In the genomic region with DNA sequence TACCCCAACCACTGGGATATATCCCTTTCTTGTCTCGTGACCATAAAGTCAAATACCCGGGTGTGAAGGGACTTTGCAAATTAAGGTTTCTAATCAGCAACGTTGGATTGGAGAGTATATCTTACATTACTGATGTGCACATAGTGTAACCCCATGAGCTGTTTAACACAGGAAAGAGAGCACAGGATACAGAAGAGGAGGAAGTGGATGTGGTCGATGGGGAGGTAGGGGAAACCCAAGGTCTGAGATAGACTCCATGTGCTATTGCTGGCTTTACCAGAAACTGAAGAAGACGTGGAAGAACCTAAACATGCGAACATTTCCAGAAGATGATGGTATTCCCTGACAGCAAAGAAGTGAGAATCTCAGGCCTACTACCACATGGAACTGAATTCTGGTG, we compare ENCODE assay signal across 23 mouse cellular contexts.
DNase-seq lines count a peak whose midpoint lies in the region; ATAC-seq and TF ChIP-seq lines count a peak whose summit lies in the region.
"Had no signal": no experiment of that assay in that cellular context is flagged by ENCODE, and none has a peak within 500 bp of the region (broad histone marks: within the 10 kb centered on the region; RNA-seq: fewer than 3 reads in every experiment).

No protein-coding gene starts in this region.

- TF ChIP-seq POLR2A in lung, adult 2 months (IDR thresholded peaks at IDR 0.05; ENCODE audit: borderline replicate concordance, extremely low read depth, low read depth, low read length): no peak

- no peaks in the 10 kb centered on the region for H3K4me1 ChIP-seq in lung, adult 2 months (ENCODE audit: control insufficient read depth, insufficient read depth, low read length)
- H3K4me1 ChIP-seq: embryonic facial prominence, embryonic 15.5 days; hindbrain, embryonic 15.5 days; liver, embryonic 12.5 days had no signal

- WGBS in lung, adult 2 months: 71% methylated on average over 6 of the region's 6 CpGs

- no peak overlapping the region for H3K4me3 ChIP-seq in lung, adult 2 months (replicated peaks; ENCODE audit: extremely low read depth, low read depth, low read length)
- H3K4me3 ChIP-seq: embryonic facial prominence, embryonic 15.5 days; hindbrain, embryonic 15.5 days; liver, embryonic 12.5 days had no signal

- no peak for TF ChIP-seq CTCF in lung, adult 2 months (IDR thresholded peaks at IDR 0.05; ENCODE audit: insufficient read depth, low read length)

- peak; percentile 58 for DNase-seq in CD4-positive helper T cell, adult 2 months (ENCODE audit: low read depth, low spot score)
- DNase-seq in CD8-positive naive resting alpha-beta T cell, adult 2 months (ENCODE audit: low read depth in 2 of 2, low spot score in 2 of 2): peak; percentile 14 to 18
- no peak for DNase-seq in lung, postnatal 14 days
- no peak for DNase-seq in left cerebral cortex, adult 8-10 months (ENCODE audit: low spot score in 2 of 2)
- no peak for DNase-seq in gastrocnemius, adult 18-20 months (ENCODE audit: low spot score)
- DNase-seq in lung, adult 2 months: no peak
- DNase-seq: adrenal gland, adult 8-10 months; cerebellum, adult 9-10 months; gastrocnemius, postnatal 25 days; heart, postnatal 4 days; kidney, adult 9 months; kidney, postnatal 14 days; lung, adult 18-20 months; right cerebral cortex, postnatal 14 days had no signal

- peak; percentile 94 for ATAC-seq in hematopoietic stem cell, adult 5-6 weeks (replicated peaks in 1 of 2; ENCODE audit: insufficient read depth in 1 of 2, low FRiP score in 2 of 2, low TSS enrichment in 1 of 2, low read depth in 1 of 2, poor library complexity in 2 of 2, severe bottlenecking in 2 of 2)
- ATAC-seq in monocyte, adult 5-6 weeks (replicated peaks; ENCODE audit: insufficient number of reproducible peaks, low FRiP score, low TSS enrichment, poor library complexity, severe bottlenecking): peak; percentile 56; the same call in 1 of the 2 replicates
- ATAC-seq: forebrain, embryonic 16.5 days; intestine, embryonic 16.5 days; liver, embryonic 12.5 days; midbrain, embryonic 16.5 days; Patski had no signal

Comparison
In these comparisons a context has a peak if more than half of its experiments do, and no peak if none do; other contexts are left out.
1. DNase-seq: peak in CD4-positive helper T cell, adult 2 months (single experiment) and CD8-positive naive resting alpha-beta T cell, adult 2 months (2 of 2); none in lung, postnatal 14 days (single experiment), left cerebral cortex, adult 8-10 months (0 of 2), gastrocnemius, adult 18-20 months (single experiment) and lung, adult 2 months (single experiment).